Mouse (Mus musculus) thymus, postnatal 36 days (tissue): ENCODE data around the gene Tbx2.

Source experiments
- DNase-seq, 2 experiments: peaks; one replicate each; pipeline ENCODE4 v3.0.0; 2022; ENCODE audit warnings: mixed read lengths in 2 of 2

Gene Tbx2

DNA sequence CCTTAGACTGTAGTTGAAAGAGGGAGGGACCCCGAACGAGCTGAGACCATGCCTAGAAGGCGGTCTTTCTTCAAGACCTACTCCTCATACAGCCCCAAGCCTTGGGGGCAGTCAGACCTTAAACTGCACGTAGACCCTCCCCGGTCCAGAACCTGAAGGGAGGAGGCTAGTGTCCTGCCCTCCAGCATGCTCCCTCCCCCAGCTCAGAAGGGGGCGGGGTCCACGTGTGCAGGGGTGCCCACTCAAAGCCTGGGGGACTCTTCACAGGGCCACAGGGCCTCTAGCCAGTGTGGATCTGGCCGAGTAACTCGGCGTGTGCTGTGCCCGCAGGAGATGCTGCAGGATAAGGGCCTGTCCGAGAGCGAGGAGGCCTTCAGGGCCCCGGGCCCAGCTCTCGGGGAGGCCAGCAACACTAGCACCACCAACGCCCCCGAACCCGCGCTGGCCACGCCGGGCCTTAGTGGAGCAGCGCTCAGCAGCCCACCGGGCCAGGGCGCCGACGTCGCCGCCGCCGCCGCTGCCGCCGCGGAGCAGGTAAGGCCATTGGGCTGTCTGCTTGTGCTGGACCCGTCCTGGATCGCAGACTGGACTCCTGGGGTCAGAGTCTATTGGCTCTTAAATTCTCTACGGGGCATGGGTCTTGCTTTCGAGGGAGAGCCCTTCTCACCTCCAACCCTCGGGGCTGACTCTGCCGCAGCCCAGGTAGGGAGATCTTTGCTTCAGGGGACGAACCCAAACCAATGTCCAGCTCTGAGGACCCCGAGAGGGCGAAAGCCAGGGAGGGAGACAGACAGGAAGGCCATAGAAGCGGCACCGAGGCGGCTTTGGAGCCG is 57.6 kb downstream of the Tbx2 start:
- DNase-seq, result no peak

DNA sequence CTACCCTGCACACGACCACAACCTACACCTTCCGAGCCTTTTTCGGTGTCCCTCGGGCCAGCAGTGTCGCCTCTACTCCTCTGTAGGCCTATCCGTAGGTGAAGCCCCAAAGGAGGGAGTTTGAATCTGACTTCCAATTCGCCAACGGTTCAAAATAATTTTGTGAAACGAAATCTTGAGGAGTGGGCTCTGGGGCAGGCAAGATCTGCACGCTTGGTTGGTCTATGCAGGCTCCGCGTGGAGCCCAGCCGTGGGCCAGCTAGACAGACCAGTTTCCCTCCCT is 58.2 kb downstream of the Tbx2 start:
- no peak for DNase-seq

DNA sequence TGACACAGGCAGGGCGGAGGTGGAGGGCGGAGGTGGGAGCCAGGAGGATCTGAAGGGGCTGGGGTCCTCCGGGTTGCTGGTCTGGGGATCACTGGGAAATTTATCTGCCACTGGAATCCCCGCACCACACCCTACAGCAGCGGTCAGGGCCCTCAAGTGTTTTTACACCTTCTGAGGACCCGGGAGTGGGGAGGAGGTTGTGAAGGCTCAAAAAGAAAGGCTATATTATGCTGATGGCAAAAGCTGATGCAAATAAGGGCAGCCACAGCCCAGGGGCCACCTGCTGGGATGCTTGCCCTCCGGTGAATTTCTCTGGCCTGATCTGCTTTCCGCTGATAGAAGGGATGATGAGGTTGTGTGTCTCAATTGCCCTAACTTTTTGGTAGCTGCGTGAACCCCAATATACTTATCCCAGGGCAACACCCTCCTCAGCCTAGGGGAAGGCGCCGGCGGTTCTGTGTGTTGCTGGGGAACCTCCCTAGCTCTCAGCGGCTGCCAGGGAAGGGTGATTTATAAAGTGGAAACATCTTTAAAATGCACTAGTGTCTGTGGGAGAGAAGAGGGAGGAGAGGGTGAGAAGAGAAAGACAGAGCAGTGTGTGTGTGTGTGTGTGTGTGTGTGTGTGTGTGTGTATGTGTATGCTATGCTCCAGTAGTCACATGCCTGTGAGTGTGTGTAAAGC is 58.8 kb downstream of the Tbx2 start:
- no peak for DNase-seq
